Mouse (Mus musculus): ENCODE results near the gene Nckap5.

Nckap5 gene

GRCm38 (mm10) chr1:126765506-126766170 lies 65.0 kb downstream of the Nckap5 start:
- no peak for DNase-seq (ENCODE audit: low spot score in 2 of 2)

DNA sequence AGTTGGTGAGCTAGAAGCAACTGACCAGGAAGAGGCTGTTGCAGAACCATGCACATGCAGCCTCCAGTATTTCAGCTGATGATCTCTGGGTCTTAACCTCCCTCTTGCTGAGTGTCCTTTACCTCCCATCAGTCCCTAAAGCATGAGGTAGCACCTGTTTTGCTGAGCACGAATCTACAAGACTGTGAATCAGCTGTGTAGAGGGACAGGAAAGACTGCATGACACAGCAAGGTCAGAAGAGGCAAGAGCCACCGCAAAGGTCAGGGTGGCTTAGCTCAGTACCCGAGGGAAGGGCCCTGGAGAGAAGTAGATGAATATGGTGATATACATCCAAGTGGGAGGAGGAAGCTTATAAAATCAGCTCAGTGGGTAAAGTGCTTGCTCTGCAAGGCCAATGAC lies 66.4 kb downstream of the Nckap5 start:
- DNase-seq (ENCODE audit: low spot score in 2 of 2): no peak

- DNase-seq (ENCODE audit: low spot score in 2 of 2): no peak
Measured at GRCm38 (mm10) chr1:126763192-126763591, 67.4 kb downstream of the Nckap5 start.

GRCm38 (mm10) chr1:126760386-126760785 lies 70.2 kb downstream of the Nckap5 start:
- DNase-seq (ENCODE audit: low spot score in 2 of 2): no peak

GRCm38 (mm10) chr1:126755682-126756081 lies 74.9 kb downstream of the Nckap5 start:
- no peak for DNase-seq (ENCODE audit: low spot score in 2 of 2)

- DNase-seq (ENCODE audit: low spot score in 2 of 2): no peak
Measured at GRCm38 (mm10) chr1:126753611-126754010, 77.0 kb downstream of the Nckap5 start.

- no peak for DNase-seq (ENCODE audit: low spot score in 2 of 2)
Measured at GRCm38 (mm10) chr1:126752247-126753037, 78.2 kb downstream of the Nckap5 start.

DNA sequence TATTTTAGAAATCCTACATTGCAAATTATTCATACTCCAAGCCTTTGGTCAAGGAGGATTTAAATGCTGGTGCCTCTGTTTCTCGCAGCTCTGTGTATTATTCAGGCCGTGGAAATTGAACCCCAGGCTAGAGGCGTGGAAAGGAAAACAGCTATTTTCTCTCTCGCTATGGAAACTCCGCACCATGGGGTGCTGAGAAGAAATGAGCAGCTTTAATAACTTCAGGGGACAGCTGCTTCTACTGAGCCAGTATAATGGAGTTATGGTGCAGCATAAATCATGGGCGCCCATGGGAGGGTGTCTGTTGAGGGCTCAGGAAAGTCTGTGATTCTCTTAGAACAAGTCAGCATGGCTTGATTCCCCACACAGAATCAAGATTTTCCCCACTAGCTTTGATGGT lies 79.5 kb downstream of the Nckap5 start:
- DNase-seq (ENCODE audit: low spot score in 2 of 2): no peak

GRCm38 (mm10) chr1:126750156-126750555 lies 80.4 kb downstream of the Nckap5 start:
- no peak for DNase-seq (ENCODE audit: low spot score in 2 of 2)

- no peak for DNase-seq (ENCODE audit: low spot score in 2 of 2)
Measured at GRCm38 (mm10) chr1:126747914-126748313, 82.7 kb downstream of the Nckap5 start.

DNA sequence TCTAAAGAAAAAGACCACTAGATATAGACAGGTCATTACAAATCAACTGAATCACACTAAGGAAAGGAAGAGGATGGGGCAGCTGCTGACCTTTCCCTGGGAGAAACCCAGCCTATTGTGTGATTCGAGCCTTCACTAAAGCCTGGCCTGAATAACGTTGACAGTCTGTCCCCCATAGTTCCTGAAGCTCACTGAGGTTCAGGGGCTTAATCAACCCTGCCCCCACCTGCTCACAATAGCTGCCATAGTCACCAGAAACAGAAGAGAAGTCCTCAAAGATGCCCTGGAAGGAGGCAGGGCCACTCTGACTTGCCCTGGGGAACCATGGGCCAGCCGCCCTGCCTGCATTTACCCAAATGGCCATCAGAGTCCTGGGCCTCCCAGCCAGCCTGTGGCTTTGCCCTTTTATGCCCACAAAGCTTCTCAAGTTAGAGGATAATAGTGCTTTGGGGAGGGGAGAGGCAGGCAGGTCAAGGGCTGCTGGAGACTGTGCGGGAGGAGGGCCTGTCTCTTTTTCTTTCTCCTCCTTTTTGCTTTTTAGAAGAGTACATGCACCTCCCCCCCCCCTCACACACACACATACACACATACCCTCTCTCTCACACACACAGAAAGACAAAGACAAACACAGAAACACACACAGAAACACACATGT lies 85.0 kb downstream of the Nckap5 start:
- no peak for DNase-seq (ENCODE audit: low spot score in 2 of 2)

- no peak for DNase-seq (ENCODE audit: low spot score in 2 of 2)
Measured at GRCm38 (mm10) chr1:126744631-126745305, 85.8 kb downstream of the Nckap5 start.

DNA sequence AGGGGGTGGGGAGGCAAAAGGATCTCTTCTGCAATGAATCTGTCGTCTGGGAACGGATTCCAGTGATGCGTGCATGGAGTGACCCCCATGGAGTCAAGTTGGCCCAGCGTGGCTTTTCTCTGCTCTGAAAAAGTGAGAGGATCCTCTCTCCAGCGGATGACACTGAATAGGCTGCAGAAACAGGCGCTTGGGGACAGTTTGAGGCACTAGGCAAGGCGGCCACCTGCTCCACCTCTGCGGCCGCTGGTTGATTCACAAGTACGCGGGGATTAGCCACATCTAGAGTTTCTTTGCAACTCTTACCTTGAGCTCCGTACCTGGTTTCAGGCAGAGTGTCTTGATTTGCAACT lies 92.3 kb downstream of the Nckap5 start:
- DNase-seq (ENCODE audit: low spot score in 2 of 2): no peak

DNA sequence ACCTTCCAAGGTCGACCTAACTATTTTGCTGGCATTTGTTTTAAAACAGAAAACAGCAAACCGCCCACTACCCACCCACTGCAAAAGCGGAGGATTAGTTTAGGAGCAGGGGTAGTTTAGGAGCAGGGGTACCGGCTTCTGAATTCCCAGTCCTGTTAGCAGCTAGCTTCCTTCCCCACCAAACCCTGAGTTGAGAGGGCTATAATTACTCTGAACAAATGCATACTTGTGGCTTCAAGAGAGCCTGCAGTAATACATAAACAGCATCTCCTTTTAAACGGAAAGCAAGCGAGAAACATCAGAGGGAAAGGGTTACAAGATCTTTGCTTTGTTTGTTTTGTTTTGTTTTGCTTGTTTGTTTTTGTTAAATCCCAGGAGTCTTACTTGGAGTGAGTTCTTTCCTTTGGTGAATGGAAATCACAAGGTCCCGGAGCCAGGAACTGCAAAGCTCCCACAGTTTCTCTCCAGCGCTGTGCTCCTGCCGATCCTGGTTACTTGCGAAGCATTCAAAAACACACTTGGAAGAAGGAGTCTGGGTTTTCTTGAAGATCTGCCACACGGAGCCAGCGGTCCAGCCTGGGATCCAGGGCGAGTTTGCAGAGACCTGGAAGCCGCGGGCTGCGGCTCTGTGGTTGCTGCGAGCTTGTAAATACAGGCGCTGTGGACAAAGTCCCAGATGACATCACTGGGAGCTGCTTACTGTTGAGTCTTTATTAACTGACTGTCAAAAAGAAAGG lies 92.9 kb downstream of the Nckap5 start:
- no peak for DNase-seq (ENCODE audit: low spot score in 2 of 2)

GRCm38 (mm10) chr1:126731691-126732090 lies 98.9 kb downstream of the Nckap5 start:
- DNase-seq (ENCODE audit: low spot score in 2 of 2): no peak

- no peak for DNase-seq (ENCODE audit: low spot score in 2 of 2)
Measured at GRCm38 (mm10) chr1:126726400-126727055, 104.1 kb downstream of the Nckap5 start.

DNA sequence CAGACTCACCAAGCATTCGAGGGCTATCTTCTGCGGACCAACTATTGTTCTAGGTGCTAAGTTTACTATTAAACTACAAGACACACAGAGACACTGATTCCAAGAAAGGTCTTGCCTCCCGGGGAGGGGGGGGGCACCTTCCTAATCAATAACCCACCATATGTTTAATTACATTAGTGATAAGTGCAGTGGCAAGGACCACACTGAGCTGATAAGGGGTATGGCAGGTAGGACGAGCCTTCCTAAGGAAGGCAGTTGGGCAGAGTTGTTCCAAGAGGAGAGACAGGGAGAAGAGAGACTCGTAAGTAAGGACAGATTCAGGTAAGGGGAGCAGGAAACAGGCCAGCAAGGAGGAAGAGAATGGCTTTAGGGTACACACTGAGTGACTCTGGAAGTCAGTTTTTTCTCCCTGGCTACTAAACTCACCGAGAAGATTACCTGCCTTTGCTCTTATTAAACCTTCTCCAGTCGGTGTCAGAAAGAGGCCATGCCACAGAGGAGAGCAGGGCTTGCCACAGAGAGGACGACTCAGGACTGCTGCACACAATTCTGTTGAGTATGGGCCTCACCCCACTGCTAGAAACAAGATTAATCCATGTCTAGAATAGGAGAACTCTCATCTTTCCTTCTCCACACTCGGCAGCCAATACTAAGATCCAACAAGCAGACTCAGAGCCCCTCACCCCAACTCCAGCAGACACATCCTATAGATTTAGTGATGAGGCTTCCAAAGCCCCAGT lies 104.8 kb downstream of the Nckap5 start:
- DNase-seq (ENCODE audit: low spot score in 2 of 2): no peak

DNA sequence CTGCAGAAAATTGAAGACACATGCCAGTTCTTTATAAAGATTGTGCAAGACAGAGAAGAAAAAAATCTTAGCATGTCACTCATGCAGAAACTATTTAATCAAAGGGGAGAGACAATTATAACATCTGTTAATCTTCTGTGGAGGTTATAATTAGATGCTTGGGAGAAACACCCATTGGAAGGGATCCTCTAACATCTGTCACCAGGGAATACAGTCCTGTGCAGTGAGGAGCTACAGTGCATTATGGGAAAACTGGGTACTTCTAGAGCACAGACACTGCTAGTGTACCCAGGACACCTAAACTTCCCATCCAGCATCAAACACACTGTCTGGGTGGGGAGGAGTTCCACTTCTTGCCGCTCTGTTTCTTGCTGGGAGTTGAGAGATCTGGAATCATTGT lies 108.7 kb downstream of the Nckap5 start:
- DNase-seq (ENCODE audit: low spot score in 2 of 2): no peak

GRCm38 (mm10) chr1:126719733-126720348 lies 110.8 kb downstream of the Nckap5 start:
- no peak for DNase-seq (ENCODE audit: low spot score in 2 of 2)

DNA sequence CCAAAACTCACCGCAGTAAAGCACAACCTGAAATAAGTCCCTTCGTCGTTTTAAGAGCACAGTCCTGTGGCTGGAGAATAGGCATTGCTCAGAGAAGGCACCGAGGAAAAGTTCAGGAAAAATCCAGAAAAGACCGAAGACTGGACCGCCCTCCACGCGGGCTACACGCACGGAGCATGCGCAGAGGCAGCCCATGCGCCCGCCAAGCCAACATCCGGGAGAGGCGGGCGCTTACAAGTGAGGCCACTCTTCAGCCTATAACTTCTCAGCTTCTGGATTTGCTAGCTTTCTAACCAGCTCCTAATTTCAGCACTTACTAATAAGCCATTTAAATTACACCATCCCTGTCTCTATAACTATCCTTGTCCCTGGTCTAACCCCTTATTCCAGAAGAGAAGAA lies 124.0 kb downstream of the Nckap5 start:
- no peak for DNase-seq (ENCODE audit: low spot score in 2 of 2)

Data from thymus, postnatal 10 days (tissue).